Mouse (Mus musculus): Measurements from ENCODE around the gene Ryr2.

DNA sequence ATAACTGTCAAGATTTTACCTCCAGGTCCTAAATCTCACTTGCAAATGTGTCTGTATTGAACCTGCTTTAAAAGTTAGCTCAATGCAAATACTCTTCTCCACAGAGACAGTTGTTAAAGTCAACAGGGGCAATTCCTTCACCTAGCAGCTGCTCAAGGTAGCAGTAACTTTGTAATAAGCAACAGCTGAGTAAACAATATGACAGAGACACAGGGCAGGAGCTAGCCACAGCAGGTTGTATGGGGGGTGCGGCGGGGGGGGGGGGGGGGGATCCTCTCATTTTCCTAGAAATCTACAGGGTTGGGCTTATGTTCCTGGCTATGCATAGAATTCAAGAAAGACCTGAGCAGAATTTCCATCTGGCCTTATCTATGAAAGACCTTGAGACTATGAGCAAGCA, 339.8 kb downstream of the Ryr2 start:
- TF ChIP-seq CTCF (IDR thresholded peaks at IDR 0.05) (no peak), POLR2A (IDR thresholded peaks at IDR 0.05; ENCODE audit: insufficient read depth, low read depth, low read length) (no peak)
